Mouse (Mus musculus): Measurements from ENCODE around the gene Hist1h2ae. TPM values are rescaled to one million over a fixed set of nuclear protein-coding genes. Genes with fewer than 3 reads are reported as not detected.
A peak's percentile ranks its signal among the peaks of the same experiment; 100 is the strongest.
"Not testable (repeated sequence)": the region's sequence is repeated elsewhere in the genome, so short reads cannot be mapped to it uniquely, and the experiment has no call there.

The Hist1h2ae gene
- polyA plus RNA-seq, 1 experiment = 174 TPM

DNA sequence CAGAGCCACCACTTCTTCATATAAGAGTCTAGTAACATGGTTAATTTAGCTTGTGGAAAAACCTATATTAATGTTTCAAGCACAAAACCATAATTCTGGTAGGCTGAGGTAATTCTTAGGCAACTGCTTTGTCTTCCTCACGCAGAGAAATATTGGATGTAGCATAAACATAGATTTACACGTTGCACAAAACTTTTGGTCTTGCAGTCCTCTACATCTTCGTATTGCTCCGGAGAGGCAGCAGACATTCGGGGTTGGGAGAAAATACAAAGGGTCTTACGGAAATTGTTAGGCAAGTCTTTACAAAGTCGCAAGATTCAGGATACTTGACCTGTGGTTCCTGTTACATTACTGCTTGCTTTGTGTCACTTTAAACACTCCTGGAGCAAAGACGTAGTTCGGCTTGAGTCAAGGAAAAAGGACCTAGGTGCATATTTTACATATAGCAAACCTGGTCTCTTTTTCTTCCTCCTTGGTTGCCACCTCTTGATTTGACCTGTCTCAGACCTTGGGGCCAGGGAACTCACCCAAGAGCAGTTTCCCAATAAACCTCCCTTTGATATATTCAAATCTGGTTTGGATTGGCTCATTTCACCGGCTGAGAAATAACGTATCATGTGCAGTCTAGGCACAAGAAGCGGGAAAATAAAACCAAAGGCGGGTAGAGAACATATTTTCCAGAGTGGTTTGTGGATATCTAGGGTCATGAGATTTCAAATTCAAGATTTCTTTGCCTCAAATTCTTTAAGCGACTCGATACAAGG, 36.5 kb downstream of the Hist1h2ae start:
- WGBS = under 1% methylated on average over 15 of the region's 15 CpGs
- Histone ChIP-seq H3K4me1 (replicated peaks; ENCODE audit: control insufficient read depth, insufficient read depth, low read length) (peaks cover 6% of the 10 kb centered on the region), H3K27me3 (ENCODE audit: control insufficient read depth, insufficient read depth, low read length) (no peaks in the 10 kb centered on the region), H3K36me3 (ENCODE audit: control insufficient read depth, insufficient read depth, low read length) (no peaks in the 10 kb centered on the region), H3K27ac (ENCODE audit: control insufficient read depth, insufficient read depth, low read length) (no peak overlapping the region; the same call in none of the 2 replicates), H3K4me3 (ENCODE audit: control insufficient read depth, insufficient read depth, low read length) (no peak overlapping the region)
- no peak for DNase-seq
- TF ChIP-seq CTCF (IDR thresholded peaks at IDR 0.05; ENCODE audit: borderline replicate concordance, control insufficient read depth, extremely low read depth, insufficient read depth, low read length, poor library complexity) (no peak), POLR2A (IDR thresholded peaks at IDR 0.05; ENCODE audit: control insufficient read depth, extremely low read depth, insufficient read depth, low read length, poor library complexity) (no peak)

DNA sequence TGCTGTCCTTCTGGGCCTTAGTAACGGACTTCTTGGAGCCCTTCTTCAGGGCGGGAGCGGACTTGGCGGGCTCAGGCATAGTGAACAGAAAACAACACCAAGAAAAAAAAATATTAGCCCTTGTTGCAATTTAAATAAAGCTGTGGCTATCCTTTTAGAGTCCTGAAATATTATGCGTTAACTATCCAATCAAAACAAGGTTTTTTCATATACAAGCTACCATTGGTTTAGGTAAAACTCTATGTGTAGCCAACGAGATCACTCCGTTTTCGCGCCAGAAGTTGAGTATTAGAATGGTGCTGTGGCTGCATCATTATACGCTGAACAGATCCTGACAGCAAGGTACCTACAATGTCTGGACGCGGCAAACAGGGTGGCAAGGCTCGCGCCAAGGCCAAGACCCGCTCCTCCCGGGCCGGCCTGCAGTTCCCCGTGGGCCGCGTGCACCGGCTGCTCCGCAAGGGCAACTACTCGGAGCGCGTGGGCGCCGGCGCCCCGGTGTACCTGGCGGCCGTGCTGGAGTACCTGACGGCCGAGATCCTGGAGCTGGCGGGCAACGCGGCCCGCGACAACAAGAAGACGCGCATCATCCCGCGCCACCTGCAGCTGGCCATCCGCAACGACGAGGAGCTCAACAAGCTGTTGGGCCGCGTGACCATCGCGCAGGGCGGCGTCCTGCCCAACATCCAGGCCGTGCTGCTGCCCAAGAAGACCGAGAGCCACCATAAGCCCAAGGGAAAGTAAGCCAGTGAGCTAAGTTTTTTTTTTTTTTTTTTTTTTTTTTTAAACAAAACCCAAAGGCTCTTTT, 37.3 kb downstream of the Hist1h2ae start, which contains the start of gene Hist1h2af:
TSS of gene Hist1h2af (plus strand) at position 347 of the 808 bp plus-strand sequence.
- H3K4me3 ChIP-seq (ENCODE audit: control insufficient read depth, insufficient read depth, low read length) = peak within 1 kb of the TSS; percentile 54
- peak; percentile 64 for DNase-seq
- H3K36me3 ChIP-seq (ENCODE audit: control insufficient read depth, insufficient read depth, low read length); H3K4me1 ChIP-seq (replicated peaks; ENCODE audit: control insufficient read depth, insufficient read depth, low read length); H3K27me3 ChIP-seq (ENCODE audit: control insufficient read depth, insufficient read depth, low read length): not testable (repeated sequence)
- under 1% methylated on average over 29 of the region's 53 CpGs for WGBS
- peak within 1 kb of the TSS; percentile 92 for H3K27ac ChIP-seq (ENCODE audit: control insufficient read depth, insufficient read depth, low read length)

DNA sequence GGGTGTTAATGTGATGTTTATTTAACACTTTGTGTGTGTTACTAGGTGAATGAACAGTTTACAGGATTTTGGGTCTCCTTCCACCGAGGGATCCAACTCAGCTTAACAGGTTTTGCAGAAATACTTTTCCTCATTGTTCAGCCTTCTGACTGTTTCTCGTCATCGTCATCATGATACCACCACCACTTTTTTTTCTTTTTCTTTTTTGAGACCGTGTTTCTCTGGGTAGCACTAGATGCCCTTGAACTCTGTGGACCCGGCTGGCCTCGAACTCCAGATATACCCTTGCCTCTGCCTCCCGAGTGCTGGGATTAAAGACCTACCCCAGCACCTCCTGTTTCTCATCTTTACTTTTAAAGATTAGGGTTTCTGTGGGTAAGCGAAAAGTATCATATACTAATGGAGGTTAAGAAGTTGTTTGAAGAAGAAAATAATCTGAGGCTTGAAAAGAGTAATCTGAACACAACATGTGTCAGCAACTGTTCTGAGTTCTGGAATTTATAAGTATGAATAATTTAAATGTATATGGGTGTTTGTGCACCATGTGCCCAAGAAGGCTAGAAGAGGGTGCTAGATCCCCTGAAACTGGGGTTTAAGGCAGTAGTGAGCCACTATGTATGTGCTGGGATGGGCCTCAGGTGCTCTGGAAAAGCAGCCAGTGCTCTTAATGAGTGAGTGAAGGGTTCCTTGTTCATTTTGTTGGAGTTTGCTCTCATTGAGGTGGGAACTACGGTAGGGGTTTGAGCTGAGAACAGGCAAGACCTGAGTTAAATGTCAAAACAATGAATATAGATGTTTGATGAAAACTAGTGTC, 38.6 kb downstream of the Hist1h2ae start:
- H3K4me3 ChIP-seq (ENCODE audit: control insufficient read depth, insufficient read depth, low read length) = peak overlapping the region; percentile 5; the same call in 1 of the 2 replicates
- WGBS = 22% methylated on average over 9 of the region's 9 CpGs
- no peaks in the 10 kb centered on the region for H3K27me3 ChIP-seq (ENCODE audit: control insufficient read depth, insufficient read depth, low read length)
- no peak for TF ChIP-seq CTCF (IDR thresholded peaks at IDR 0.05; ENCODE audit: borderline replicate concordance, control insufficient read depth, extremely low read depth, insufficient read depth, low read length, poor library complexity)
- no peak for TF ChIP-seq POLR2A (IDR thresholded peaks at IDR 0.05; ENCODE audit: control insufficient read depth, extremely low read depth, insufficient read depth, low read length, poor library complexity)
- peak overlapping the region; percentile 82 for H3K27ac ChIP-seq (ENCODE audit: control insufficient read depth, insufficient read depth, low read length)
- no peaks in the 10 kb centered on the region for H3K36me3 ChIP-seq (ENCODE audit: control insufficient read depth, insufficient read depth, low read length)
- H3K4me1 ChIP-seq (replicated peaks; ENCODE audit: control insufficient read depth, insufficient read depth, low read length) = peaks cover 6% of the 10 kb centered on the region
- no peak for DNase-seq

DNA sequence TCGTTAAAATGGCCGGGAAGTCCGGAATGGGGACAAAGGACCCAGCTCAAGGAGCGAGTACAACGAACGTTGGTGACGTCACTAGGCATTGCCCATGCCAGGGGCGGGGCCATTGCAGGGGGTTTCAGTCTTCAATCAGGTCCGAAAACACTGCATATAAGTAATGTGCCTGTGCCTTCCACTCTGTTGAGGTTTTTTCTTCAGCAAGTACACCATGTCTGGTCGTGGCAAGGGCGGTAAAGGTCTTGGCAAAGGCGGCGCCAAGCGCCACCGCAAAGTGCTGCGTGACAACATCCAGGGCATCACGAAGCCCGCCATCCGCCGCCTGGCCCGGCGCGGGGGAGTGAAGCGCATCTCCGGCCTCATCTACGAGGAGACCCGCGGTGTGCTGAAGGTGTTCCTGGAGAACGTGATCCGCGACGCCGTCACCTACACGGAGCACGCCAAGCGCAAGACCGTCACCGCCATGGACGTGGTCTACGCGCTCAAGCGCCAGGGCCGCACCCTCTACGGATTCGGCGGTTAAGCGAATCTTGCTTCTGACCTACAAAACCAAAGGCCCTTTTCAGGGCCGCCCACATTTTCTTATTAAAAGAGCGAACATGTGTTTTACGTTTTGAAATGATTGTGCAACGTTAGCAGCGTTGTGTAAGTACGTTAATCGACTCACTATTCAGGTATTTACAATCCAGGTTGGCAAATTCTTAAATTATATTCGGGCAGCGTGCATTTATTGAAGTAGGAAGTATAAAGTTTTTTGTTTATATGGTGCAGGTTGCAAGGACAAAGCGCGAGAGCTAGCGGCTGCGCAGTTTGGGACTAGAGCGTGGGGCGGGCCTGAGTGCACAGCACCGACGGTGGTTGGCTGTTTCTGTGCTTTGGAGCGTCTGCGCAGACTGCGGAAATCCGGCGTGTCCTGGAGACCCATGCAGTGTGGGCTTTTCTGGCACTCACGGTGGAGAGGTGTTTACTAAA, 39.8 kb downstream of the Hist1h2ae start, which contains the start of gene Hist1h4h:
TSS of gene Hist1h4h (plus strand) at position 150 of the 975 bp plus-strand sequence.
- under 1% methylated on average over 63 of the region's 70 CpGs for WGBS

DNA sequence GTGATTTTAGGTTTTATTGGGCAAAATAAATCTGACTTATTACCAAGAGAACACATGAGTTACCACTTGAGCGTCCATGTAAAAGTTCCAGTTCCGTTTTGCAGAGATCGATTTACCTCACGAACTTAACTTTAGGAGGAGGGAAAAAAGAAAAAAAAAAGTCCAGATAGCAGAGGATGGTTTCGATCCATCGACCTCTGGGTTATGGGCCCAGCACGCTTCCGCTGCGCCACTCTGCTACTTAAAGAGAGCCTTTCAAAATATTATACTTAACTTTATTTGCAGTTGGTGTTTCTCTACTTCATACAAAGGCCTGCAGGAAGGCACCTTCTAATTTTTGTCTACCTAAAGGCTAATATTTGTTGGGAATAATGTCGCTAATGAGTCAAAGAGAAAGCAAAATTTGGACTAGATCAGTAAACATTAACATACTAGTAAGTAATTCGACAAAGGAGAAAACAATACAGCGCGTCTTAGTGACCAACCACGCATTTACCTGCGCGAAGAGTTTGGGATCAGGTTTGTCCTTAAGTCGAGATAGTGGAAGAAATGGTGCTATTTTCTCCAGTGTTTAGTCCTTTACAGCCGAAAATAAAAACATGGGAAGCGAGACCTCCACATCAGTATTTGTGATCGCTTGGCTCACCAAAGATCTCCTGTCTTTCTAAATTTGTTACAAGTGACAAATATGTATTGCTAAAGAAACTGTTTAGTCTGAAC, 40.7 kb downstream of the Hist1h2ae start:
- peak; percentile 75 for DNase-seq
- H3K4me1 ChIP-seq (replicated peaks; ENCODE audit: control insufficient read depth, insufficient read depth, low read length) = peaks cover 6% of the 10 kb centered on the region
- H3K36me3 ChIP-seq (ENCODE audit: control insufficient read depth, insufficient read depth, low read length) = no peaks in the 10 kb centered on the region
- H3K27ac ChIP-seq (ENCODE audit: control insufficient read depth, insufficient read depth, low read length) = peak overlapping the region; percentile 83
- no peaks in the 10 kb centered on the region for H3K27me3 ChIP-seq (ENCODE audit: control insufficient read depth, insufficient read depth, low read length)
- TF ChIP-seq CTCF (IDR thresholded peaks at IDR 0.05; ENCODE audit: borderline replicate concordance, control insufficient read depth, extremely low read depth, insufficient read depth, low read length, poor library complexity) = no peak
- TF ChIP-seq POLR2A (IDR thresholded peaks at IDR 0.05; ENCODE audit: control insufficient read depth, extremely low read depth, insufficient read depth, low read length, poor library complexity) = no peak
- peak overlapping the region; percentile 42 for H3K4me3 ChIP-seq (ENCODE audit: control insufficient read depth, insufficient read depth, low read length)
- WGBS = under 1% methylated on average over 20 of the region's 20 CpGs

More for the DNA sequence above, 39.8 kb downstream of the Hist1h2ae start, which contains the start of gene Hist1h4h:
- Histone ChIP-seq H3K27ac (ENCODE audit: control insufficient read depth, insufficient read depth, low read length) (peak within 1 kb of the TSS; percentile 83), H3K4me3 (ENCODE audit: control insufficient read depth, insufficient read depth, low read length) (peak within 1 kb of the TSS; percentile 42), H3K4me1 (replicated peaks; ENCODE audit: control insufficient read depth, insufficient read depth, low read length) (peaks cover 6% of the 10 kb centered on the region), H3K36me3 (ENCODE audit: control insufficient read depth, insufficient read depth, low read length) (no peaks in the 10 kb centered on the region), H3K27me3 (ENCODE audit: control insufficient read depth, insufficient read depth, low read length) (no peaks in the 10 kb centered on the region)
- peak; percentile 97 for DNase-seq
- TF ChIP-seq CTCF (IDR thresholded peaks at IDR 0.05; ENCODE audit: borderline replicate concordance, control insufficient read depth, extremely low read depth, insufficient read depth, low read length, poor library complexity) (0 out of 2 replicates have a peak, but pooled peaks have one; percentile 25), POLR2A (IDR thresholded peaks at IDR 0.05; ENCODE audit: control insufficient read depth, extremely low read depth, insufficient read depth, low read length, poor library complexity) (peak; percentile 98)

Measured in thymus, adult 2 months (tissue).